Mouse (Mus musculus): ENCODE measurements at regions not wholly inside any gene's neighbourhood (a gene's known extent, or its start where the extent isn't known, plus 50 kb on each side); places are given as distances from the start of the nearest gene placed in this dataset.

- TF ChIP-seq CTCF (IDR thresholded peaks at IDR 0.05; ENCODE audit: insufficient read depth, low read depth, low read length) (no peak), POLR2A (IDR thresholded peaks at IDR 0.05; ENCODE audit: insufficient read depth, low read depth, low read length) (no peak)
Observed at GRCm38 (mm10) chr15:59708402-59708801, 308.0 kb downstream of the 4933412E24Rik start.

All from olfactory bulb, adult 2 months (tissue).